Mouse (Mus musculus) gastrocnemius, postnatal 25 days (tissue): Measurements from ENCODE around the gene Prune2. TPM values are rescaled to one million over a fixed set of nuclear protein-coding genes. Genes with fewer than 3 reads are reported as not detected.

Experiments used
- DNase-seq: peaks from one replicate; pipeline ENCODE4 v3.0.0; 2022
- total RNA-seq, 2 experiments: library from RNA; stranded (reverse); gene quantifications; 1 replicate in 1 of 2; 2 replicates in 1 of 2; pipeline ENCODE4 v1.2.3; 2021

Prune2 gene
- total RNA-seq, 2 experiments from 2014 or later, result 3.5 to 4.5 TPM

- DNase-seq, result no peak
Observed at GRCm38 (mm10) chr19:17207141-17207540, 251.2 kb downstream of the Prune2 start.

GRCm38 (mm10) chr19:17210541-17210940 is 254.6 kb downstream of the Prune2 start:
- no peak for DNase-seq

GRCm38 (mm10) chr19:17214896-17215520 is 259.1 kb downstream of the Prune2 start:
- no peak for DNase-seq

- no peak for DNase-seq
Observed at GRCm38 (mm10) chr19:17218195-17218594, 262.3 kb downstream of the Prune2 start.

GRCm38 (mm10) chr19:17223801-17224200 is 267.9 kb downstream of the Prune2 start:
- DNase-seq, result no peak

GRCm38 (mm10) chr19:17225570-17226083 is 269.7 kb downstream of the Prune2 start:
- no peak for DNase-seq

GRCm38 (mm10) chr19:17226096-17226495 is 270.2 kb downstream of the Prune2 start:
- no peak for DNase-seq

- DNase-seq, result no peak
Observed at GRCm38 (mm10) chr19:17230013-17230412, 274.1 kb downstream of the Prune2 start.

- no peak for DNase-seq
Observed at GRCm38 (mm10) chr19:17238471-17238870, 282.6 kb downstream of the Prune2 start.

GRCm38 (mm10) chr19:17240170-17241077 is 284.5 kb downstream of the Prune2 start:
- no peak for DNase-seq

GRCm38 (mm10) chr19:17241206-17241605 is 285.3 kb downstream of the Prune2 start:
- DNase-seq, result no peak

GRCm38 (mm10) chr19:17242962-17243361 is 287.0 kb downstream of the Prune2 start:
- DNase-seq, result no peak

GRCm38 (mm10) chr19:17244544-17244943 is 288.6 kb downstream of the Prune2 start:
- no peak for DNase-seq

- no peak for DNase-seq
Observed at GRCm38 (mm10) chr19:17247352-17247925, 291.5 kb downstream of the Prune2 start.

- no peak for DNase-seq
Observed at GRCm38 (mm10) chr19:17249691-17250090, 293.8 kb downstream of the Prune2 start.

GRCm38 (mm10) chr19:17250801-17251200 is 294.9 kb downstream of the Prune2 start:
- DNase-seq, result no peak

GRCm38 (mm10) chr19:17251453-17251852 is 295.5 kb downstream of the Prune2 start:
- no peak for DNase-seq

GRCm38 (mm10) chr19:17252845-17253244 is 296.9 kb downstream of the Prune2 start:
- DNase-seq, result no peak

GRCm38 (mm10) chr19:17255511-17255910 is 299.6 kb downstream of the Prune2 start:
- DNase-seq, result no peak

GRCm38 (mm10) chr19:17256388-17256787 is 300.5 kb downstream of the Prune2 start:
- no peak for DNase-seq

- DNase-seq, result no peak
Observed at GRCm38 (mm10) chr19:17256867-17257266, 300.9 kb downstream of the Prune2 start.

- DNase-seq, result no peak
Observed at GRCm38 (mm10) chr19:17263181-17263580, 307.3 kb downstream of the Prune2 start.
